Mouse (Mus musculus) stomach, postnatal 0 days (tissue): ENCODE measurements around the gene Zc3h12a. TPM values are rescaled to one million over a fixed set of nuclear protein-coding genes. Genes with fewer than 3 reads are reported as not detected.

Experiments used
- ATAC-seq: fragments of 200-750 bp; cut with Nextera tagmentation; 2 replicates; pipeline ENCODE4 v1.8.0; 2017; ENCODE audit not compliant: low FRiP score, low TSS enrichment
- DNase-seq: peaks from one replicate; pipeline ENCODE4 v3.0.0-alpha.2; 2016; ENCODE audit warnings: low spot score
- H3K27ac ChIP-seq: fragments of 300-500 bp; sonication (generic); replicated peaks from 2 replicates; pipeline ENCODE4 v1.5.1; 2014; ENCODE audit warnings: mild to moderate bottlenecking, control low read depth
- H3K27me3 ChIP-seq: fragments of 300-500 bp; sonication (generic); 2 replicates; pipeline ENCODE4 v1.6.1; 2014; ENCODE audit warnings: low read length; ENCODE audit not compliant: control insufficient read depth, insufficient read depth
- H3K36me3 ChIP-seq: fragments of 300-500 bp; sonication (generic); 2 replicates; pipeline ENCODE4 v1.6.1; 2014; ENCODE audit warnings: low read length, mixed read lengths; ENCODE audit not compliant: control insufficient read depth, insufficient read depth
- H3K4me1 ChIP-seq: fragments of 300-500 bp; sonication (generic); replicated peaks from 2 replicates; pipeline ENCODE4 v1.6.1; 2014; ENCODE audit warnings: antibody characterized with exemption; ENCODE audit not compliant: control insufficient read depth, insufficient read depth
- H3K4me2 ChIP-seq: fragments of 300-500 bp; sonication (generic); replicated peaks from 2 replicates; pipeline ENCODE4 v1.6.1; 2014; ENCODE audit warnings: low read depth, mild to moderate bottlenecking, control low read depth, moderate library complexity
- H3K4me3 ChIP-seq: fragments of 300-500 bp; sonication (generic); 2 replicates; pipeline ENCODE4 v1.5.1; 2014; ENCODE audit warnings: low read depth, low read length, control low read depth
- H3K9ac ChIP-seq: fragments of 300-500 bp; sonication (generic); 2 replicates; pipeline ENCODE4 v1.6.1; 2014; ENCODE audit warnings: mild to moderate bottlenecking, low read length, control low read depth, mixed read lengths
- H3K9me3 ChIP-seq: fragments of 300-500 bp; sonication (generic); 2 replicates; pipeline ENCODE4 v1.6.1; 2016; ENCODE audit warnings: low read length; ENCODE audit not compliant: control insufficient read depth
- CTCF ChIP-seq: IDR thresholded peaks from 2 replicates; pipeline ENCODE4 v1.5.1; 2016; ENCODE audit warnings: antibody characterized with exemption, low read depth, mild to moderate bottlenecking, moderate library complexity
- EP300 ChIP-seq: optimal IDR thresholded peaks from 2 replicates; pipeline ENCODE3; 2016; ENCODE audit warnings: antibody characterized with exemption
- WGBS: fragments of 180-500 bp; shearing (Covaris S2); extraction: QIAGEN DNeasy Blood & Tissue Kit; methylation state at CpG from one replicate; pipeline ENCODE4 v1.1.7; 2014; 5-methylcytosine and 5-hydroxymethylcytosine counted together
- polyA plus RNA-seq: library from polyadenylated mRNA; unstranded; fragments of >200 nt; fragmentation: Nextera tagmentation; extraction: Ambion mirVana; gene quantifications from 2 replicates; pipeline ENCODE4 v1.2.1, GENCODE M21; 2015

The Zc3h12a gene
- polyA plus RNA-seq, 1 experiment from 2014 or later = 2.7 TPM

DNA sequence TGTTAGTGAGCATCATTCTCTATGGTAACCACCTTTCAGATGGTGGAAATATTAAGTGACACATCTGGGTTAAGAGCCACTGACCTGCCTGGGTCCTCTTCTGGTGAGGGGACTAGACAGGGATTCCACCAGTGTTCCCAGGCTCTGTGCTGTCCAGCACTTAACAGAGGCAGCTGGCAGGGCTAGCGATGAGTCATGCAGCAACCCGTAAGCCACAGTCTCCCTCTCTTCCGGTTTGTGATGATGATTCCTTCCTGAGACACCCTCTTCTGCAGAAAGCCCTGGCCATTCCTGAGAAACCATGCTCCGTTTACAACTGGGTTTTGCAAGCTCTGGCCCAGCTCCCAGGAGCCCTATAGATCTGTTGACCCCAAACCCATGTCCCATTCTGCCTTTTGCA lies 3.9 kb upstream of the Zc3h12a start:
- no peak for ATAC-seq
- H3K27ac ChIP-seq = no peak overlapping the region
- no peaks in the 10 kb centered on the region for H3K27me3 ChIP-seq
- H3K36me3 ChIP-seq = no peaks in the 10 kb centered on the region
- H3K4me3 ChIP-seq = no peak overlapping the region
- no peaks in the 10 kb centered on the region for H3K9me3 ChIP-seq
- peaks cover 3% of the 10 kb centered on the region for H3K4me1 ChIP-seq
- no peak for DNase-seq
- TF ChIP-seq EP300 (no peak), CTCF (no peak)
- H3K9ac ChIP-seq = peak overlapping the region; percentile 31; the same call in 1 of the 2 replicates
- WGBS = 29% methylated on average over 4 of the region's 4 CpGs
- H3K4me2 ChIP-seq = no peak overlapping the region

GRCm38 (mm10) chr4:125126761-125127160 lies 879 bp downstream of the Zc3h12a start:
- TF ChIP-seq CTCF (no peak), EP300 (no peak)
- Histone ChIP-seq H3K4me3 (peak overlapping the region; percentile 69), H3K9me3 (no peaks in the 10 kb centered on the region), H3K36me3 (no peaks in the 10 kb centered on the region; the same call in 1 of the 2 replicates), H3K4me1 (peaks cover 8% of the 10 kb centered on the region), H3K27ac (peak overlapping the region; percentile 94), H3K4me2 (peak overlapping the region; percentile 93), H3K9ac (peak overlapping the region; percentile 52), H3K27me3 (no peaks in the 10 kb centered on the region)
- 72% methylated on average over 7 of the region's 7 CpGs for whole genome bisulfite sequencing
- no peak for ATAC-seq
- no peak for DNase-seq

DNA sequence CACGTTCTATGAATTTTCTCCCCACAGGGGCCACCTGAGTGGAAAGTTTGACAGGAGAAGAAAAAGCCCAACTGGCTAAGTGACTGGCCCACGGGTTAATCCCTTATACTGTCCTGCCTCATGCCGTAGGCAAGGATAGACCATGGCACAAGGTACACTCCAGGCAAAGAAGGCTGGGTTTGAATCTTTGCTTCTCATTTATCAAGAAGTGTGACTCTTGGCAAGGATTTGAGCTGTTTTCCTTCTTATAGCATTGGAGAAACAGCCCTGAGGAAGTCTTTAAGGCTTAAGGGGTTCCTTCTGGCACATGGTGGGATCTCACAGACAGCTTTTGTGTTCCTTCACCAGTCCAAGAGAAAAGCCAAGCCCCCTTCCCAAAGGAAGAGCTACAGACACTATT lies 1.5 kb downstream of the Zc3h12a start:
- H3K4me1 ChIP-seq = peaks cover 8% of the 10 kb centered on the region
- ATAC-seq (no peak), DNase-seq (no peak)
- peak overlapping the region; percentile 94 for H3K27ac ChIP-seq
- no peak for TF ChIP-seq CTCF
- TF ChIP-seq EP300 = no peak
- H3K36me3 ChIP-seq = no peaks in the 10 kb centered on the region; the same call in 1 of the 2 replicates
- WGBS = 63% methylated on average over 3 of the region's 3 CpGs
- peak overlapping the region; percentile 69 for H3K4me3 ChIP-seq
- peak overlapping the region; percentile 52; the same call in 1 of the 2 replicates for H3K9ac ChIP-seq
- H3K27me3 ChIP-seq = no peaks in the 10 kb centered on the region
- H3K4me2 ChIP-seq = peak overlapping the region; percentile 93
- no peaks in the 10 kb centered on the region for H3K9me3 ChIP-seq

DNA sequence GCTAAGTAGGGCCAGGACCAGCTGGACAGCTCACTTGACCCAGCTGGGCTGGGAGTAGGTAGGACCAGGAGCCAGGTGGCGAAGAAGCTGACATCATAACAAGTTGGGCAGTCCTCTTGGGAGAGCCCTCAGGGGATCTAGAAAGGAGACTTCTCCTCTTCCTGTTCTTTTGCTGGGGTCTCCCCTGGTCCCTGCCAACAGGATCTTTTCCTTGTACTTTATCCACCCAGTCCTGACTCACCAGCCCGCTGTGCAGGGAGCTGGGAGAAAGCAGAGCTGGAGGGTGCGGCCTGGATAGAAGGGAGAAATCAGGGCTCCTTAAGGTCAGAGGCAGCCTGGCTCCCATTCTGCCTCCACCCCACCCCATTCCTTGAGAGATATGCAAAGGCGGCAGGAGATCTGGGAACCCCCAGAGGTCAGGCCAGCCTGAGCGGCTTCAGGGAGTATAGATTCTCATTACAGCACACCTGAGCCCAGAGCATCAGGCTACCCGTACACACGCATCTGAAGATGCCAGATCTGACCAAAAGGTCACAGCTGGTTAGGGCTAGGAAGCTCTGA lies 2.2 kb downstream of the Zc3h12a start:
- Histone ChIP-seq H3K9me3 (no peaks in the 10 kb centered on the region), H3K27me3 (no peaks in the 10 kb centered on the region), H3K9ac (peak overlapping the region; percentile 47), H3K4me2 (peak overlapping the region; percentile 93), H3K4me3 (no peak overlapping the region; the same call in 1 of the 2 replicates), H3K36me3 (peaks cover 3% of the 10 kb centered on the region; the same call in 1 of the 2 replicates), H3K4me1 (peaks cover 8% of the 10 kb centered on the region), H3K27ac (peak overlapping the region; percentile 94)
- peak; percentile 78 for DNase-seq
- ATAC-seq = peak; percentile 48
- WGBS = 52% methylated on average over 7 of the region's 7 CpGs
- TF ChIP-seq CTCF (no peak), EP300 (no peak)

DNA sequence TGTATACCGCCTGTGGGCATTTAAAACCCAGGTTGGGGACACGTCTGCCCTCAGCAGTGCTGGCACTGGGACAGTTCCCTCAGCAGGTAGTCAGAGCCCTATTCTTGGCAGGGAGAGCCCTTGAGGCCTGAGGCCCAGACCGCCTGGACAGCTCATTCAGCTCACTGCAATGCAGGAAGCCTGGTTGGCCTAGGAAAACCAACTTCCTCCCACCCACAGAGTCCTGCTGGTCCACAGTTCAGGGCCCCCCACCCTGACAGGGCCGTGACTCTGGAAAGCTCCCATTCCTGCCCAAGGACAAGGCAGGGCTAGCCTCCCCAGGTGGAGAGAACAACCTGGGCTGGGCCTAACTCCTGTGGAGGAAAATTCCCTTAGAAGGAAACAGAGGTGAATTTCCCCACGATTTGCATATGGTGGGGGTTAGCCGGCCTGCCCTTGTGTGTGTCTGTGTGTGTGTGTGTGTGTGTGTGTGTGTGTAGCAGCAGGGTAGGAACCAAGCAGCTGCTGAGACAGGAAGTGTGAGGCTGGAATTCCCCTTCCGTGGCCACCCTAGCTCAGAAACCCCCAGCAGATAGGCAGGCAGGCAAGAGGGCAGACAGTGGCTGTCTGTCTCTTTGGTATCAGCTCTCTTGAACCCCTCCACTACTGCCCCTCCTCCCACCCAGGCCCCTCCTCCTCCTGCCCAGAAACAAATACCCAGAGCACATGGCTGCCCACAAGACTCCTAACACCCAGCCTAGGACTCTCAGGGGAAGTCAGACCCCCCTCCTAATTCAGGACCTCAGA lies 3.0 kb downstream of the Zc3h12a start:
- peak; percentile 22 for ATAC-seq
- Histone ChIP-seq H3K4me3 (no peak overlapping the region; the same call in 1 of the 2 replicates), H3K4me2 (peak overlapping the region; percentile 46)

More for the DNA sequence above, 3.0 kb downstream of the Zc3h12a start:
- TF ChIP-seq CTCF (no peak), EP300 (no peak)
- no peaks in the 10 kb centered on the region for H3K27me3 ChIP-seq
- peaks cover 8% of the 10 kb centered on the region for H3K4me1 ChIP-seq
- peak overlapping the region; percentile 94 for H3K27ac ChIP-seq
- peak overlapping the region; percentile 47 for H3K9ac ChIP-seq
- WGBS = 39% methylated on average over 7 of the region's 7 CpGs
- H3K36me3 ChIP-seq = peaks cover 8% of the 10 kb centered on the region; the same call in 1 of the 2 replicates
- H3K9me3 ChIP-seq = no peaks in the 10 kb centered on the region
- DNase-seq = peak; percentile 79
